In genomic region chr11:95087301-95088228, GRCm38 (mm10) we compare ENCODE assay signal across 22 mouse cellular contexts. TPM values are rescaled to one million over a fixed set of nuclear protein-coding genes. Genes with fewer than 3 reads are reported as not detected.
DNase-seq lines count a peak whose midpoint lies in the region; TF ChIP-seq lines count a peak whose summit lies in the region.
"Had no signal": no experiment of that assay in that cellular context is flagged by ENCODE, and none has a peak within 500 bp of the region (broad histone marks: within the 10 kb centered on the region; RNA-seq: fewer than 3 reads in every experiment).

No protein-coding gene starts in this region.

- no peaks in the 10 kb centered on the region for H3K36me3 ChIP-seq in small intestine, adult 2 months (ENCODE audit: control insufficient read depth, insufficient read depth, low read length)
- H3K36me3 ChIP-seq: embryonic facial prominence, embryonic 15.5 days; forebrain, embryonic 12.5 days; liver, embryonic 13.5 days; neural tube, embryonic 12.5 days had no signal

- no peaks in the 10 kb centered on the region; the same call in 1 of the 2 replicates for H3K4me1 ChIP-seq in small intestine, adult 2 months (ENCODE audit: control insufficient read depth, insufficient read depth, insufficient read length, low read length)
- H3K4me1 ChIP-seq: forebrain, embryonic 12.5 days had no signal

- 0 out of 2 replicates have a peak overlapping the region, but pooled peaks have one; percentile 31 for H3K27ac ChIP-seq in small intestine, adult 2 months (ENCODE audit: insufficient read depth, low read depth, low read length)
- H3K27ac ChIP-seq: embryonic facial prominence, embryonic 15.5 days; forebrain, embryonic 12.5 days; liver, embryonic 13.5 days; neural tube, embryonic 12.5 days had no signal

- 45% methylated on average over 17 of the region's 17 CpGs for WGBS in small intestine, adult 2 months

- no peaks in the 10 kb centered on the region for H3K27me3 ChIP-seq in small intestine, adult 2 months (ENCODE audit: control insufficient read depth, insufficient read depth, low read length)
- H3K27me3 ChIP-seq: embryonic facial prominence, embryonic 15.5 days; forebrain, embryonic 12.5 days; neural tube, embryonic 12.5 days had no signal

- TF ChIP-seq POLR2A in small intestine, adult 2 months (IDR thresholded peaks at IDR 0.05; ENCODE audit: low read depth, low read length): no peak

- TF ChIP-seq CTCF in small intestine, adult 2 months (IDR thresholded peaks at IDR 0.05; ENCODE audit: extremely low read depth, insufficient read length, insufficient replicate concordance, low read depth, low read length): no peak

- H3K4me3 ChIP-seq in small intestine, adult 2 months (ENCODE audit: low read depth, low read length): no peak overlapping the region
- H3K4me3 ChIP-seq: embryonic facial prominence, embryonic 15.5 days; forebrain, embryonic 12.5 days; liver, embryonic 13.5 days; neural tube, embryonic 12.5 days had no signal

- DNase-seq in adrenal gland, postnatal 10 days: peak; percentile 35
- no peak for DNase-seq in adrenal gland, postnatal 4 days (ENCODE audit: low spot score in 2 of 2)
- DNase-seq in kidney, postnatal 10 days: peak; percentile 67
- DNase-seq in kidney, adult 9 months: no peak
- DNase-seq in R1 (ENCODE audit: low read depth, low spot score): peak; percentile 83
- no peak for DNase-seq in urinary bladder, postnatal 4 days (ENCODE audit: low spot score in 2 of 2)
- DNase-seq in right cerebral cortex, adult 18-20 months: no peak
- DNase-seq: adrenal gland, postnatal 14 days; kidney, adult 8-10 months; liver, embryonic 13.5 days had no signal

RNA-seq across cellular contexts. Expression of gene Itga3, which starts 11.0 kb away (rescaled TPM):
- total RNA-seq in adrenal gland, postnatal 10 days (2021): 10 to 100 TPM; 22.4 to 26.2 TPM
- 10 to 100 TPM; 28.9 to 37.0 TPM for total RNA-seq in adrenal gland, postnatal 4 days (2021)
- polyA plus RNA-seq in small intestine, adult 2 months (2012; rRNA removed): 91.0 and 156 TPM in 2 replicates
- total RNA-seq: megakaryocyte progenitor cell, adult 5-6 weeks had no signal

RNA-seq across cellular contexts. Expression of gene Dlx3, which starts 32.4 kb away (rescaled TPM):
- total RNA-seq in adrenal gland, postnatal 10 days (2021): under 1 TPM in 1 of 2 experiments, not detected in 1; 0.60 TPM
- under 1 TPM in 1 of 2 experiments, not detected in 1; 0.17 TPM for total RNA-seq in adrenal gland, postnatal 4 days (2021)
- 0.13 and 0.33 TPM in 2 replicates for polyA plus RNA-seq in small intestine, adult 2 months (2012; rRNA removed)
- total RNA-seq: adrenal gland, postnatal 14 days; gastrocnemius, adult 18-20 months; layer of hippocampus, postnatal 10 days; left cerebral cortex, postnatal 25 days; megakaryocyte progenitor cell, adult 5-6 weeks had no signal
- polyA plus RNA-seq: heart, embryonic 14.5 days; midbrain, postnatal 0 days had no signal

RNA-seq across cellular contexts. Expression of gene Pdk2, which starts 46.4 kb away (rescaled TPM):
- total RNA-seq in adrenal gland, postnatal 10 days (2021): 100 to 1,000 TPM; 144 to 199 TPM
- total RNA-seq in adrenal gland, postnatal 4 days (2021): 10 to 100 TPM; 59.8 to 69.3 TPM
- polyA plus RNA-seq in small intestine, adult 2 months (2012; rRNA removed): 67.7 and 167 TPM in 2 replicates
- total RNA-seq: CH12.LX had no signal

RNA-seq across cellular contexts. Expression of gene Dlx4, which starts 58.5 kb away (rescaled TPM):
- total RNA-seq in adrenal gland, postnatal 10 days (2021): under 1 TPM in 1 of 2 experiments, not detected in 1; 0.18 TPM
- total RNA-seq in adrenal gland, postnatal 4 days (2021): under 1 TPM; 0.31 to 0.53 TPM
- polyA plus RNA-seq in small intestine, adult 2 months (2012; rRNA removed): not detected in 2 replicates
- total RNA-seq: adrenal gland, postnatal 14 days; gastrocnemius, adult 18-20 months; left cerebral cortex, postnatal 25 days; megakaryocyte progenitor cell, adult 5-6 weeks had no signal
- polyA plus RNA-seq: heart, embryonic 14.5 days; hindbrain, embryonic 11.5 days had no signal

Comparison
In these comparisons a context has a peak if more than half of its experiments do, and no peak if none do; other contexts are left out.
1. DNase-seq: peak in adrenal gland, postnatal 10 days (single experiment), kidney, postnatal 10 days (single experiment) and R1 (single experiment); none in adrenal gland, postnatal 4 days (0 of 2), kidney, adult 9 months (single experiment), urinary bladder, postnatal 4 days (0 of 2) and right cerebral cortex, adult 18-20 months (single experiment).